Mouse (Mus musculus) ES-Bruce4 (cell line): ENCODE measurements around the gene Ninj1.

Source experiments
- CTCF ChIP-seq: IDR thresholded peaks from one replicate; pipeline ENCODE4 v1.8.1; 2011; ENCODE audit warnings: low read depth, low read length
- POLR2A ChIP-seq: IDR thresholded peaks from one replicate; pipeline ENCODE4 v1.8.1; 2011; ENCODE audit warnings: low read length; ENCODE audit not compliant: insufficient read depth

GRCm38 (mm10) chr13:49196211-49196610, 8.9 kb downstream of the Ninj1 start:
- TF ChIP-seq CTCF = no peak
- TF ChIP-seq POLR2A = no peak
